Mouse (Mus musculus) spleen, adult 2 months (tissue): ENCODE results near the gene 1700025G04Rik.

ENCODE experiments used
- CTCF ChIP-seq: fragments of 200-500 bp; IDR thresholded peaks from 2 replicates; pipeline ENCODE4 v1.5.1; 2011; ENCODE audit warnings: mild to moderate bottlenecking, inconsistent platforms; ENCODE audit not compliant: insufficient read depth, insufficient read length, insufficient replicate concordance; ENCODE audit errors: extremely low read depth
- POLR2A ChIP-seq: fragments of 200-500 bp; IDR thresholded peaks from 2 replicates; pipeline ENCODE4 v1.6.1; 2011; ENCODE audit warnings: low read depth, low read length, inconsistent platforms

GRCm38 (mm10) chr1:152063357-152064145 is 26.4 kb downstream of the 1700025G04Rik start:
- TF ChIP-seq CTCF (no peak), POLR2A (no peak)
